Mouse (Mus musculus): Measurements from ENCODE around the gene Rbm33.

The Rbm33 gene

DNA sequence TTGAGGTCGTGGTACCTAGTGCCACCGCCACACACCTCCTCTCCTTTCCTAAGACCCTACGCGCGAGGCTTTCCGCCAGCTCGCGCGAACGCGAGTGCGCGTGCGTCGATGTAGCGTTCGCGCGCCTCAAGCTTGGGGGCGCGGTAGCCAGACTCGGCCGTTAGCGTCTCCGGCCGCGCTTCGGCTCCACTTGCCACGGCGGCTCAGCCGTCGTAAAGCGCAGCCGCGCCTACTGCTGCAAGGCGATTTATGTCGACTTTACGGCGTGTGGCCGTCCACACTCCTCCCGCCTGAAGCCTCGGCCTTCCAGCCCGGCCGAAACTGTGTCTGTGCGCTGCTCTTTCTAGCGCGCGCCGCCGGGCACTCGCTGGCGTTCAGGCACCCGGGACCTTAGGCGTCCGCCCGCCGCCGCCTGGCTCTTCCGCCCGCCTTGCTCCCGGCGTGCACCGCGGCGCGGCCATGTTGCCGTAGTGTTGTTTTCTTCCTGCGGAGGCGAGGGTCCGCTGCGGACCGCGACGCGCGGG is at the start of gene Rbm33:
Gene Rbm33 (plus strand): TSS at position 400 of the 524 bp plus-strand sequence.
- in situ Hi-C loops (cut with MboI, MseI) = no loop called here

DNA sequence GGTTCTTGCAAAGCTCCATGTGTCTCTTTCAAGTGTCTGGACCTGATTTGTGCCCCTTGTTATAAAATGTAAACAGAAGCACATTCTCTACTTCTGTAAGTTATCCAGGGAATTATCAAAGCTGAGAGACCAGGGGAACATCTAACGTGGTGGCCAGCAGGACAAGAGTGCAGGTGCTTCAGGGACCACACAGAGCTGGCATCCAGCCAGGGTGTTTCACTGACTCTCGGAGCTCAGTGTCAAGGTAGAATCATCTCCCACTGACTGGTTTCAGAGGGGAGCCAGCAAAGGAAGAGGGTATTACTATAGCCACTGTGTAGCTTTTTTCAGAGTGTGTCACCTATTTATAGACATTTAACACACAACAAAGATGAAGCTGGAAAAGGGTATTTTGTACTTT is 49.3 kb upstream of the Rbm33 start:
- in situ Hi-C loops (cut with MboI, MseI) = no loop called here

DNA sequence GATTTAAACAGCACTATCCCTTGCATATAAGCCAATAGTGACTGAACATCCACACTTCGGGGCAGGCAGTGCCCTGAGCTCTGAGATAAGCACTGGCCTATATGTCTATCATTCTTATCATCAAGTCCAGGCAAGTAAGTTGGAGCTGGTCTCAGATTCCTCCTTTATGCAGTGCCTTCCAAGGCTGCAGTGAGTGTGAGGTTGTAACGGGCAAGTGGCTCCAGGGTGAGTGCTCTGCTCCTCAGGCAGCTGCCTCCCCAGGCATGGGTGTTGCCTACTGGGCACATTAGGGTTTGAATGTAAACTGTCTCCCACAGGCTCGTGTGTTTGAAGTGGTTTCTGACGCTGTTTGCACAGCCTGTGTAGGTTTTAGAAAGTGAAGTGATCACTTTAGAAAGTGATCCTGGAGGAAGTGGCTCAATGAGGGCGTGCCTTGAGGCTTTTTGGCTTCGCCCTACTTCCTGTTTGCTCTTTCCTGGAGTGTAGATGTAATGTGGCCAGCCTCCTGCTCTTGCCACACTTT is 47.4 kb upstream of the Rbm33 start:
- in situ Hi-C loops (cut with MboI, MseI) = no loop called here

DNA sequence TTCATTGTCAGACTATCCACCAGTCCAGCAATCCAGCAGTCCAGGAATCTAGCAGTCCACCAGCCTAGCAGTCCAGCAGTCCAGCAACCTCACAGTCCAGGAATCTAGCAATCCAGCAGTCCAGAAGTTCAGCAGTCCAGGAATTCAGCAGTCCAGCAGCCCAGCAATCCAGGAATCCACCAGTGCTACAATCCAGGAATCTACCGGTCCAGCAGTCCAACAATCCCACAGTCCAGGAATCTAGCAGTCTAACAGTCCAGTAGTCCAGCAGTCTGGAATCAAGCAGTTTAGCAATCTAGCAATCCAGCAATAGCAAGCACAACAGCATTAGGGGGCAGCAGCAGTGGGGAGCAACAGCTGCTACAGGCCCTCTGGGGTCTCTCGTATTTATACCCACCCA is 44.1 kb upstream of the Rbm33 start:
- in situ Hi-C loops (cut with MboI, MseI) = no loop called here

DNA sequence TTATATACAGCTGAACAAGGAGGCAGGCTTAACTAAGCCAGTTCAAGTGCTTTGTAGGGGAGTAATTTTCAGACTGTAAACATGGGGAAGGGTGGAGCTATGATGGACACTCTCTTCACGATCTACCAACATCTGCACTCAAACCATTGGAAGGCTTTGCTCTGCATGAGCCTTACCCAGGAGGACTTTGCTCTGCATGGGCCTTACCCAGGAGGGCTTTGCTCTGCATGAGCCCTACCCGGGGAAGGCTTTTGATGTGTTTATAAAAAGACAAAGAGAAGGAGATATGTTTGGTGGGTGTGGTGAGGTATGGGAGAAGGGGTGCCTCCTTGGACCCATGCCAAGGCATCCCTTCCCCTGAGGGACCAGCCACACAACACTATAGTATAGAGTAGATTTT is 39.6 kb upstream of the Rbm33 start:
- in situ Hi-C loops (cut with MboI, MseI) = no loop called here

DNA sequence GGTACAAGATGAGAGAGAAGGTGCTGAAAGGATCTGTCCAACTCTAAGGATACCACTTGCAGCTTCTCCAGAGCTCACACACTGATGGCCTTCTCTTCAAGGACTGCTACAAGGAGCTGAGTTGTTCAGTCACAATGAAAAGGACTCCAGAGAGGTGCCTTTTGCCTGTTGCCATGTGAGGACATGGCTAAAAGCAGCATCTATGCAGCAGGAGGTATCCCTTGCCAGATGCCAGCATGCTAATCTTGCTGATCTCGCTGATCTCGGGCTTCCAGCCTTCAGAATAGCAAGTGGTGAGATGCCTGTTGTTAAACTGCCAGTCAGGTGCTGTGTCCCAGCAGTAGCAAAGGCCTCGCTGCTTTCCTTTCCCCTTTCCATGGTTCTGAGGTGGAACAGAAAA is 27.8 kb upstream of the Rbm33 start:
- in situ Hi-C loops (cut with MboI, MseI) = no loop called here

DNA sequence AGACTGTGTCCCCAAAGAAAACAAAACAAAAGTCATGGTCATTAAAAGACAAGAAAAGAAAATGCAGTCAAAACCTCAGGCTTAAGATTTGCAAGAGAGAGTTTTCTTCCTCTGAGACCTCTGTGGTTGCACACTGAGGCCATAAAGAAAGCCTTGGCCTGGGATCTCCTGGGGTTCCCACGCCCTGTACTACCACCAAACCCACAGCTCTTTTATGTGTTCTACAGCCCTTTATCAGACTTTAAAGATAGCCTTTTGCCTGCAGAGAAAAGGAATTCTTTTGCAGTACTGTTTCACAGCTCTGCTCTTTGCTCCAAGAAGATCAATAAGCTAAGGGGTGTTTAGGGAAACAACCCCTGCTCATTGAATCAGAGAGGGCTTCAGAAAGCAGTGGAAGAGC is 26.3 kb upstream of the Rbm33 start:
- in situ Hi-C loops (cut with MboI, MseI) = no loop called here

DNA sequence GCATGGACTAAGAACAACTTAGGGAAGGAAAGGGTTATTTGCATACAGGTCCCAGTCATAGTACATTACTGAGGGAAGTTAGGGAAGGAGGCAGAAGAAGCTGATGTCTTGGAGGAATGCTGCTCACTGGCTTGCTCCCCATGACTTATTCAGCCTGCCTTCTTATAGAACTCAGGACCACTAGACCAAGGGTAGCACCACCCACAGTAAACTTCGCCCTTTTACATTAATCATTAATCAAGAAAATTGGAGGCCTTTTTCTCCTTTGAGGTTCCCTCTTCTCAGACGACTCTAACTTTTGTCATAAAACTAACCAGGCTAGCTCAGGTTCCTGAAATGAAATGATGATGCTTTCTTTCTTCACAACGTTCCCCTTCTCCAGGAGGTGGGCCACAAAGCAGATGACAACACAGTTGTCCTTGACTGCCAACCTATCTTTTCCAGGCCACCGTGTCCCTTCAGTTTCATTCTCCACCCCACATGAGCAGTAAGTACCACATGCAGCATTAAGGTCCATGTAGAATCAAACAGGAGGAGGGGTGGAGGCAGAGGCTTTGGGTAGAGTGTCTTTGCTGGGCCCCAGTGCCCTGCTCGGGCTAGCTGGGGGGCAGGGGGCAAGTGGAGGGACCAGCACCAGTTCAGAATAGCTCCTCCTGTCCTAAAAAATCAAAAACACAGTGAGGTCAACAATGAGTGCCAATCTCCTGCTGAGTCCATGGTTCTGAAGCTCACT is 25.6 kb upstream of the Rbm33 start:
- in situ Hi-C loops (cut with MboI, MseI) = no loop called here

DNA sequence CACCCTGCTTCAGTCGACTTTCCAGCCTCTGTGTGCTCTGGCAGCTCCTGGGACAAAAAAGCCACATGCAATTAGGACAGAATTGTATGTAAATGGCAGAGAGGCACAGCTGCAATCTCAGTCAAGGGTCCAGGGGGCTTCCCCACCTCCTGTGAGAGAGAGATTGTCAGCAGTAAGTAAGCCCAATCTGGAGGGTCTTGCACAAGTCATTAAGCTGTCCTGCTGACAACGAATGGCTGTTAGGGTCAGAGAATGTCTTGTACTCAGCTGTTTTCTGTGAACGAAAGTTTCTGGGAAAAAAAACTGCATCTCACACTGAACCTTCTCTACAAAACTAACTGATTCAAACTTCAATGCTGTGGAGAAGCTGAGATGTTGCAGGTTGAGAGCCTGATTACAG is 24.6 kb upstream of the Rbm33 start:
- in situ Hi-C loops (cut with MboI, MseI) = no loop called here

DNA sequence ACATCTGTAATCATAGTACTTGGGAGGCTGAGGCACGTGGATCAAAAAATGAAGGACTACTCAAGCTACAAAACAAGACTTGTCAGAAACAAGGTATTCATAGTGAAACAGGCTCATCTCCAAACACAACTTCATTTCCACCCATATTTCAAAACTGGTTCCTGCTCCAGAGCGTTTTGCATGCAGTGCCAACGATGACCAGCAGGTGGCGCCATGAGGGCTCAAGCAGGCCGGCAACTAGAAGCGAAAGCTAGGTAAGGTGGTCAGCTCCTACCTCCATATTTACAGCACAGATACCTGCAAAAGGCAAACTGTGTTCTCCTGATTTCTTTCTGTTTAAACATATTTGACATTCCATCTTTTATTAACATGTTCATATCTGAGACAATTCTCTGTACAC is 22.9 kb upstream of the Rbm33 start:
- in situ Hi-C loops (cut with MboI, MseI) = no loop called here

DNA sequence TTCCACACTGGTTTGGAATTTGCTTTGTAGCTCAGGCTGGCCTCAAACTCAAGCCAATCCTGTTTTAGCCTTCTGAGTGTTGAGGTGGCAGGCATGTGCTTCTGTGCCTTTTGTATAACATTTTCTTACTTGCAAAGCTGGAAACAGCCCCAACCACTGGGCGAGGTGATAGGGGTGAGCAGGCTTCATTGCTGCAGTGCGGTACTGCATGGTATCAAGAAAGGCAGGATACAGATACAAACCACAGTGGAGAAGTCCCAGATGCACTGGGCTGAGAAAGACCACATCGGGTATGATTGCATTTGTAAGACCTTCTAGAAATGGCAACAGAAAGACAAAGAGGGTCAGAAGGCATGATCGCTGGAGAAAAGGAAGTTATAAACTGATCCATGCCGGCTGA is 18.8 kb upstream of the Rbm33 start:
- in situ Hi-C loops (cut with MboI, MseI) = no loop called here

DNA sequence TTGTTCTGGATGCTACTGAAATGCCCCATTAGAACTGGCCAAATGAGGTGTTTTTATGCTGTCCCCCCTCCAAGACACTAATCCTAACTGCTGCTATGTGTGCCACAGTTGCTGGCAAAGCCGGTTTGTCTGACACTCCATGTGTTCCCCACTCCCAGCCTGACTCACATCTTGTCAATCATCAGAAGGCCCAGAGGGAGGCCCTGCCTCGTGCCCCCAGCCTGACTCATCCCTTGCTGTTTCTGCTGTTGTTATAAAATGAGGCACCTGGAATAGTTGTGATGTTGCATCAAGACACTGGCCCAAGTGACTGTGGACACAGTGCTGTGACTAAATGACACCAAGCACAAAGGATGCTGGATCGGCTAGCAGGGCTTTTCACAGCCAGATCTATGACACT is 18.2 kb upstream of the Rbm33 start:
- in situ Hi-C loops (cut with MboI, MseI) = no loop called here

DNA sequence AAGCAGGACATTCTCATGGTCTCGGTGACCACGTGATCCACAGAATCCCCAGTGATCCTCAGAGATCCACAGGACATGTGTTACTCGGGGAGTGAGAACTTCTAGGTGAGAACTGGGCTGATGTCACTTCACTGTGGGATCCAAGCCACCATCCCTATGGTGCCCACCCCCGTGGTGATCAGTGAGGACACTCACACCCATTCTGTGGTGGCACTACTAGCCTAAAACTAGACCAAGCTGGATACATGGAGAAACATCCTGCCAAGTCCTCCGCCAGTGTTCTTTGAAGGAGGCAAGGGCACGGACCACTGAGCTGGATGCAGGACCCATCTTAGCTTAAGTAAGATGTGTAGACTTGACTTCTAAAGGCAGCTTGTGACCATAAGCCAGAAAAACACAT is 17.6 kb upstream of the Rbm33 start:
- in situ Hi-C loops (cut with MboI, MseI) = no loop called here

DNA sequence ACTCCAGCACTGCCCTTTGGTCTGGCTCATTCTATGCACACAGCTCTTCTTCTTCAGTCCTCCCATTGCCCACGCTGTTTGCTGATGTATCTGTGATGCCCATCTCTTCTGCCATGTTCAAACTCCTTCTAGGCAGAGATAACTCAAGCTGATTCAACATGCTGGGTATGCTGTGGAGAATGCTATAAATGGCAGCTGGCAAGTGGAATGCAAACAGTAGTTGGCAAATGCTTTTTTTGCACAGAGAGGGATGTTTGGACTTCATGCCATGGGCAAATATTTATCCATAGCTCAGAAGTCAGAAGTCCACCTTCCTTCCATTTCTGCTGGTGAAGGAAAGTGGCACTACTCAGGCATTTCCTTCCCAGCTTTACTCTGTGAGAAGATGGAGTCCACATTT is 14.2 kb upstream of the Rbm33 start:
- in situ Hi-C loops (cut with MboI, MseI) = no loop called here

DNA sequence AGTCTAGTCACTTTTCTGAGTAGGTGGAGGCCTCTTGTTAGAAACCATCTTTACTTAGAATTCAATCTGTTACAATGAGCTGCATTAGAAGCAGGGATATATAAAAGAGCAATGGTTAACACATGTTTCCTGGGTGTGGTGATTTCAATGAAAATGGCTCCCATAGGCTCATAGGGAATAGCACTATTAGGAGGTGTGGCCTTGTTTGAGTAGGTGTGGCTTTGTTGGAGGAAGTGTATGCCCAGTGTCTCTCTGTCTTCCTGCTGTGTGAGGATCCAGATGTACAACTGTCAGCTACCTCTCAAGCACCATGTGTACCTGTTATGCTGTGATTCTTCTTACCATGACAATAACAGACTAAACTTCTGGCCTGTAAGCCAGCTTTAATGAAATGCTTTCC is 12.4 kb upstream of the Rbm33 start:
- in situ Hi-C loops (cut with MboI, MseI) = no loop called here

DNA sequence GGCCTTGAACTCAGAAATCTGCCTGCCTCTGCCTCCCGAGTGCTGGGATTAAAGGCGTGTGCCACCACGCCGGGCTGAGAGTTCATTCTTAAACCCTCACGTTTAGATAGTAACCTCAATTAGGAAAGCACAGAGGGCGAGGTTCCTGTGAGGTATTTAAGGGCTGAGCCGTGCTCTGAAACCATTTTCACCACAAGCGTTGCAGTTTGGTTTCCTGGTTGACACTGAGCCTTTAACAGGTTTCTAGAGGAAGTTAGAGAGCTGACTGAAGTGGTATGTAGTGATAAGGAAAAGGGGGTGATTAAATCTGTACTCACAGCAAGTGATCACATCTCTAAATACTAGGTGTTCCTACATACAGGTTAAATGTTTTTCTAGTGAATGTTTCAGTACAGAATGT is 1.4 kb upstream of the Rbm33 start:
- in situ Hi-C loops (cut with MboI, MseI) = no loop called here

DNA sequence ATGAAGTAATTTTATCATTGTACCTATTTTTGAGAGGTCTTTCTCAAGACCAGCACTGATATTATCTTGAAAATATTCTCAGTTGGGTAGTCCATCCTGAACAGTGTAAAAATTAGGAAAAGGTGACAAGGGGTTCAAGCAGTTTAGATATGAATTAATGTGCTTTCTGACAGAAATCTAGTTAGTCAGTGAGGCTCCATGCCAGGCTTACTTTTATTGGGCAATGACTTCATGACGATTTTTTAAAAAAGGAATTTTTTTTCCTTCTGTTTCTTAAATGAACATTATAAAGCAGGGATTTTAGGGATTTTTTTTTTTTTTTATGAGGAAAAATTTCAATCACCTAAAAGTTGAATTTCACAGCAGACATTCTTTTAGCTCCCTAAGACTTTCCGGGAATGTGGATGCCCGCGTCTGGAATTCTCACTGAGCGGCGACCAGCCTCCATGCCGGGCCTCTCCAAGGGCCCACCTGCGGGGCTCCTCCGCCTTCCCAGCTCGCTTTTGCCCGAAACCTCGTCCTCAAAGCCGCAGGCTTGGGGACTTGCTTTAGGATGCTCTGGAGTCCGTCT is 685 bp upstream of the Rbm33 start:
- in situ Hi-C loops (cut with MboI, MseI) = no loop called here

DNA sequence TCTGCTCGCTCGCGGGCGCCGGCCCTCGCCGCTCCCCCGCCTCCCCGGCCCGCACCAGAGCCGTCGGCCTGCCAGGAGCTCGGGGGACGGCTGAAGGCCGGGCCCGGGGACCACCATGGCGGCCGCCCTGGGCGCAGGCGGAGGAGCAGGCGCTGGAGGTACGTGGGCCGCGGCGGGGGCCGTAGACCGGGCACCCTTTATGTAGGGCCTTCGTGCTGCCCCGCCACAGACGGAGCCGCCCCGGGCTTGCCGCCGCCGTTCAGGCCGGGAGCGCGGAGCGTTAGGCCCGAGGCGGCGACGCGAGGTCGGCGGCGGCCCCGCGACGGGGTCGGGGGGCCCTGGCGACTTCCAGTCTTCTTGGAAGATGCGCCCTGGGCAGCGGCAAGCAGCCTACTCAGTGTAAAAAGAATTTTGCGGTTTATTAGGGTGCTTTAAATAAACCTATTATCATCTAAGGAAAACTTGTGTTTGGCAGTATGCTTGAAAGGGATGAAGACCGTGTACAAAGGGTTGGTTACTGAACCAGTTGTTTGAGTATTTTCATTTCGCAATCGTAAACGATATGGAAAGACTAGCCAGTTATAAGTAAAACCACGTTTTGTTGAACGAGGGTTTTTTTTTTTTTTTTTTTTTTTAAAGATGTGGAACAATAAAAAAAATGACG is 464 bp downstream of the Rbm33 start:
- in situ Hi-C loops (cut with MboI, MseI) = no loop called here

DNA sequence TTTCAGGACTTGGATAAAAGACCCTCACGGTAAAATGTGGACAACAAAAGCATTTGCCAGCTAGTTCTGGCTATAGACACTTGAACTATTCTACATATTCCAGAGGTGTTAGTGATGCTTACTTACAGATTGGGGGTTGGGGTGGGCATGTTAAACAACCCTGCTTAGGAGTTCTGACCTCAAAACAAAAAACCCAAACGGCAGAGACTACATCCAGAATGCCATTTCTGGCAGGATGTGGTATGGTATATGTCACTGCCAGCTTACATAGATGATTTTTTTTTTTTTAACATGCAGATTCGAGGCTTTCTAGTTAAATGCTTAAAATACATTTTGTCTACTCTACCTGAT is 971 bp downstream of the Rbm33 start:
- in situ Hi-C loops (cut with MboI, MseI) = no loop called here

DNA sequence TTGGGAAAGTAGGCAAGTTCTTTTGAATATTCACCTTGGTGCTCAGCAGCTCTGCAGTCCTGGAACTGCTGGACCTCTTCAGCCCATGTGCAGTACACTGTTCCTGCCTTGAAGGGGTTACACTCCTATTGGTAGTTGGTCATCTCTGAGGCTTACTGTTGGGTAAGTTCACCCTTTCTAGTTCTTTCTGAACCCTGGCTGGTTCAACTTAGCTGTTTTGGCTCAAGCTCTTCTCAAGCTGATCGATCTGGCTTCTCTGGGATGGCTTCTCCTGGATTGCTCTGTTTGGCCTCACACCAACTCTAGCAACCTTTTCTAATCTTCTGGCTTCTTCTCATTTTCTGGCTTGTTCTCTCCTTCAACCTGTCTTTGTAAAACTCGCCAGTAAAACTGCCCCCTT is 1.8 kb downstream of the Rbm33 start:
- in situ Hi-C loops (cut with MboI, MseI) = no loop called here

DNA sequence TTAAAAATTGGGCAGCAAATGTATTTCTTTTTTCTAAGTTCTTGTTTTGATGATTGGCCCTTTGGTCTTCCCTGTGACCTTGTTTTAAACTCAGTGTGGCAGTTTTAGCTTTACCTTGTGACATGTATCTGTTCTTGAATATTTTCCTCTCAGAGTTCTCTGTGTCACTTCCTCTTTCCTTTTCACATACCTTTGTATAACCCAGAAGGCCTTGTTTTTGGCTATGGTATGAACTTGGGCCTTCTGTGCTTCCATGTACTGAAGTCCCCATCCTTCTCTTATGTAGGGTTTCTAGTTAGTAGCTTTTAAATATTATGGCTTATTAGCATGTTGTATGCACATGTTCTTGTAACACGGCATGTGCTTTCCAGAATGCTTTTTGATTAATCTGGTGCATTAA is 4.8 kb downstream of the Rbm33 start:
- in situ Hi-C loops (cut with MboI, MseI) = no loop called here

DNA sequence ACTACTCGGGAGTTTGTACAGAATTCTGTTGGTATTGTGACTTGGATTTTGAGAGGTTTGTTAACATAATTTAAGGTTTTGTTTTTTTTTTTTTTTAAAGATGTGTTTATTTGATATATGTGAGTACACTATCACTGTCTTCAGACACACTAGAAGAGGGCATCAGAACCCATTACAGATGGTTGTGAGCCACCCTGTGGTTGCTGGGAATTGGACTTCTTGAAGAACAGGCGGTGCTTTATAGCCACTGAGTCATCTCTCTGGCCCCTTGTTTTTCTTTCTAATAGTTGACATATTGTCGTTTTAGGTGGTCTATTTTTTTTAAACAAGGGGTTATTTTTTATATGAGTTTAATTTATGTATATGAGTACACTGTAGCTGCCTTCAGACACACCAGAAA is 5.3 kb downstream of the Rbm33 start:
- in situ Hi-C loops (cut with MboI, MseI) = no loop called here

DNA sequence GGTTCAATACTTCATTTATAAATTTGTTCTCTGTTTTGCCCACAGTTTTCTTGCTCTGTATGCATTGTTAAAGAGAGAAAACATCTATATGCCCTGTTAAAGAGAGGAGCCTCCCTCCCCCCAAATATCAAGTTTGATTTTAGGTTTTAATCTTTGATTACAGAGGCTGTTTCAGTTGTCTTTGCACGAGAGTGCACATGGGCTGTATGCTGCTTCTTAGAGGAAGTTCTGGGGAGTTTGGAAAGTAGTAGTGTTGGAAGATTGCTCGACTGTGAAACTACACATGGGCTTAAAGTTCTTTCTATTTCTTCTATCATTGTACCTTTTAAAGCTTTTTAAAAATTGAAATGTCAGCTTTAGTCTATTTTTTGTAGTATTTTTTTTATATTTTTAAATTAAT is 6.9 kb downstream of the Rbm33 start:
- in situ Hi-C loops (cut with MboI, MseI) = no loop called here
